Mouse (Mus musculus) ES-E14 (cell line): Measurements from ENCODE around the gene Uqcc2. TPM values are rescaled to one million over a fixed set of nuclear protein-coding genes. Genes with fewer than 3 reads are reported as not detected.

ENCODE experiments used
- DNase-seq: peaks from one replicate; pipeline ENCODE4 v3.0.0-alpha.2; 2013; ENCODE audit warnings: low read depth, low spot score
- H3K27ac ChIP-seq: 2 replicates; pipeline ENCODE4 v1.5.1; 2012; ENCODE audit warnings: low read depth, mild to moderate bottlenecking, low read length, moderate library complexity, mixed read lengths; ENCODE audit not compliant: poor library complexity, insufficient read depth, severe bottlenecking
- H3K36me3 ChIP-seq: 2 replicates; pipeline ENCODE4 v1.6.1; 2012; ENCODE audit warnings: mild to moderate bottlenecking, low read length, moderate library complexity, mixed read lengths; ENCODE audit not compliant: control insufficient read depth, poor library complexity, insufficient read depth, severe bottlenecking
- H3K4me1 ChIP-seq, 2 experiments: fragments of 150-350 bp in 1 of 2; sonication (generic) in 1 of 2; 2 replicates each; pipeline ENCODE4 v1.6.1; 2012; ENCODE audit warnings: low read length in 2 of 2, mild to moderate bottlenecking in 1 of 2, mixed read lengths in 1 of 2; ENCODE audit not compliant: control insufficient read depth in 2 of 2, insufficient read depth in 2 of 2, poor library complexity in 1 of 2
- H3K4me3 ChIP-seq, 2 experiments: fragments of 150-350 bp in 1 of 2; sonication (generic) in 1 of 2; 2 replicates each; pipeline ENCODE4 v1.5.1; 2012; ENCODE audit warnings: low read length in 2 of 2, low read depth in 1 of 2, mild to moderate bottlenecking in 1 of 2, mixed read lengths in 1 of 2; ENCODE audit not compliant: insufficient read depth in 1 of 2, poor library complexity in 1 of 2, severe bottlenecking in 1 of 2
- H3K9ac ChIP-seq: 2 replicates; pipeline ENCODE4 v1.6.1; 2012; ENCODE audit warnings: low read depth, mild to moderate bottlenecking, low read length, mixed read lengths; ENCODE audit not compliant: poor library complexity, insufficient read depth, severe bottlenecking
- H3K9me3 ChIP-seq: fragments of 150-350 bp; sonication (generic); 2 replicates; pipeline ENCODE4 v1.6.1; 2012; ENCODE audit warnings: low read depth, mild to moderate bottlenecking, low read length; ENCODE audit not compliant: control insufficient read depth, insufficient read depth
- CHD2 ChIP-seq: IDR thresholded peaks from 2 replicates; pipeline ENCODE4 v1.6.1; 2014; ENCODE audit warnings: mild to moderate bottlenecking, low read depth, low read length, inconsistent platforms
- HCFC1 ChIP-seq: IDR thresholded peaks from 2 replicates; pipeline ENCODE4 v1.6.1; 2012; ENCODE audit warnings: low read length, inconsistent platforms, borderline replicate concordance; ENCODE audit not compliant: insufficient read depth
- MAFK ChIP-seq: IDR thresholded peaks from 2 replicates; pipeline ENCODE4 v1.6.1; 2014; ENCODE audit warnings: mild to moderate bottlenecking, low read depth, low read length, inconsistent platforms; ENCODE audit not compliant: insufficient read depth
- ZC3H11A ChIP-seq: IDR thresholded peaks from 2 replicates; pipeline ENCODE4 v1.6.1; 2012; ENCODE audit warnings: low read depth, mild to moderate bottlenecking, inconsistent platforms, low read length, borderline replicate concordance
- ZNF384 ChIP-seq: IDR thresholded peaks from 2 replicates; pipeline ENCODE4 v1.6.1; 2012; ENCODE audit warnings: low read depth, low read length, inconsistent platforms
- in situ Hi-C, 2 experiments: fragments of 600-800 bp; cut with MboI; formaldehyde crosslinking; loops; one replicate each; pipeline ENCODE4 v1.15.1; 2025; ENCODE audit warnings: low sequenced_read_pairs in 2 of 2, inconsistent platforms in 1 of 2; ENCODE audit not compliant: unreplicated experiment in 2 of 2
- total RNA-seq: library from RNA; depleted of rRNA; stranded (reverse); fragments of 300-350 nt; gene quantifications from 2 replicates; pipeline ENCODE4 v1.2.3, GENCODE M21; 2012

The Uqcc2 gene
- total RNA-seq, 1 experiment: 199 TPM

DNA sequence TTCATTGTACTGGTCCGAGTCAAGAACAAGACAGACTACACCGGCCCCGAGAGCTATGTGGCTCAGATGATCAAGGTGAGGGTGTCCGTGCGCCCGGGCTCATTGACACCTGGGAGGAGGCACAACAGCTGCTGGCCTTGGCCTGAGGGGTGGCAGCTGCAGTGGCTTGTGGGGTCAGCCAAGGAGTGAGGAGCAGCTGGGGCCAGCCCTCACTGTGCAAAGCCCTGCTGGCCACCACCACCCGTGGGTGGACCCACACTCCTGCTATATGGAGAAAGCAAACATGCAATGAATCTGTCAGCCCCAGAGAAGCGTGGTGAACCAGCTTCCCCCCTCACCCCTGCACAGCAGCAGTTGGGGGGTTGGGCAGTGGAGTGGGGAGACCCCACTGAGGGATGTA lies 13.8 kb downstream of the Uqcc2 start:
- no peak overlapping the region for H3K27ac ChIP-seq
- H3K9me3 ChIP-seq: no peaks in the 10 kb centered on the region
- DNase-seq: no peak
- no peak overlapping the region for H3K9ac ChIP-seq
- H3K4me3 ChIP-seq: no peak overlapping the region
- peaks cover 73% of the 10 kb centered on the region for H3K36me3 ChIP-seq
- in situ Hi-C loops: no loop called here
- H3K4me1 ChIP-seq: peaks cover 0 to 15% of the 10 kb centered on the region in 2 experiments; a peak in 2 of 4 replicates
- TF ChIP-seq ZNF384: no peak
- TF ChIP-seq MAFK: no peak
- TF ChIP-seq ZC3H11A: no peak
- TF ChIP-seq HCFC1: no peak
- no peak for TF ChIP-seq CHD2

DNA sequence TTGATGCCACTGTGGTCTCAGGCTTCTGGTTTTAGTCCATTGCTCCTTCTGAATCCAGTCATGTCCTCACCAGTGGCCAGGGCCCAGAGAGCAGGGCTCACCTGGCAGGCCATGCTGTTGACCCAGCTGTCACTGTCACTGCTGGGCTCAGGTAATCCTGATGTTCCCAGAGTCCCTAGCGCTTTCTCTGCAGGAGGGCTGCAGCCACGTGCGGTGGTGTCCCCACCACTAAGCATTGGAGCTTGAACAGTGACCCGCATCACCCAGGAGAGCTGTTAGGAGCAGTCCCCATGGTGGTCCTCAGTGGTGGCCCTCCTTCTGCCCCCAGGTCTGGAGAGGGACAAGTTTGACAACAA lies 14.2 kb downstream of the Uqcc2 start:
- Histone ChIP-seq H3K36me3 (peaks cover 74% of the 10 kb centered on the region), H3K9ac (no peak overlapping the region), H3K27ac (no peak overlapping the region), H3K4me1 (peaks cover 0 to 17% of the 10 kb centered on the region in 2 experiments; a peak in 2 of 4 replicates), H3K9me3 (no peaks in the 10 kb centered on the region), H3K4me3 (no peak overlapping the region)
- in situ Hi-C loops: no loop called here
- TF ChIP-seq HCFC1: no peak
- no peak for TF ChIP-seq CHD2
- no peak for TF ChIP-seq ZC3H11A
- no peak for TF ChIP-seq ZNF384
- no peak for TF ChIP-seq MAFK
- no peak for DNase-seq

DNA sequence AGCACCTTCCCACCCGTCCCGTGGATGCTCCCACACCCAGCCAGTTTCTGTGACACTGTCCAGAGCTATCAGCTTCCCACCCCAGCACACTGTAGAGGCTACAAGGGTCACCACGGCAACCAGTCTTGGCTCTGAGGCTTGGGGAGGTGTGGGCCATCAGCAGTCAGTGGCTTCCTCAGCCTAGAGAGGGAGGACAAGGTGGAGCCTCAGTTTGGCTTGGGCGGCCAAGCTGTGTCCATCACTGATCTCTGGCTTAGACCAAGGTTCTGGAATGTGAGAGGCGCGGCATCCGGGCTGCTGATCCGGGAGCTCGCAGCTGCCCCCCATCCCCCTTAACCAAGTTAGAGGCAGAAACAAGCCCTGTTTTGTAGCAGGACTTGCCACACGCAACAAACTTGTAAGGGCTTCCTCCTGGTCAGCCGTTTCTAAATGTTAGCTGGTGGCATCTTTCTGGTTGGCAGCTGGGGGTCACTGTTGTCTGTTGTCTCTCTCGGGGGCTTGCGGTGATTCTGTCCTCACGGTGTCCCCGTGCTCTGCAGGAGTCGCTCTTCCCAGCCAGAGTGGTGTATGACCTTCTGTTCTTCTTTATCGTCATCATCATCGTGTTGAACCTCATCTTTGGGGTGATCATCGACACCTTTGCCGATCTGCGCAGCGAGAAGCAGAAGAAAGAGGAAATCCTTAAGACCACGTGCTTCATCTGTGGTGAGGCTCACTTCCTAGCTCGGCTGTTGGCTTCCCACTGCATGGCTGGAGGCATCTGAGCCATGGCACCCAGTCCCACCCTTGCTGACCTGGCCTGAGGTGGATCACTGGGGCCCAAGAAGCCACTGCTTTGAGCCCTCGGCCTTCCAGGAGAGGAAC lies 14.8 kb downstream of the Uqcc2 start:
- H3K36me3 ChIP-seq: peaks cover 76% of the 10 kb centered on the region
- H3K9ac ChIP-seq: no peak overlapping the region
- TF ChIP-seq ZC3H11A (no peak), CHD2 (no peak), HCFC1 (no peak), ZNF384 (no peak), MAFK (no peak)
- H3K27ac ChIP-seq: no peak overlapping the region
- DNase-seq: no peak
- no peak overlapping the region for H3K4me3 ChIP-seq
- no peaks in the 10 kb centered on the region for H3K9me3 ChIP-seq
- in situ Hi-C loops: no loop called here
- H3K4me1 ChIP-seq: peaks cover 0 to 22% of the 10 kb centered on the region in 2 experiments; a peak in 2 of 4 replicates

DNA sequence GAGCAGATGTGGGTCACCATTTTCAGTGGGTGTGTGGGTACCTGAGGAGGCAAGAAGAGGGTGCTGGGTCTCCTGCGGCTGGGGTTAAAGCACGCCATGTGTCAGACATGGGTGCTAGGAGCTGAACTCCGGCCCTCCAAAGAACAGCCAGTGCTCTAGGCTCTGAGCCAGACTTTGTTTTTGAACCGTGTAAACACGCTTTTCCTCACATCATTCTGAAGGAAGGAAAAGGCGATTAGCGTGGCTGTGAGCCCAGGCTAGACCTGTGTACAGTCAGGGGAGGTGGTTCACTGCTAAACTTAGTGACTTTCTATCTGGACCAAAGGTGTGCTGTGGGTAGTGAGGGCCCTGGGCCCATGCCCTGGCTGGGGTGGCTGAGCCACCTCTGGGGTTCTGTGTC lies 23.6 kb downstream of the Uqcc2 start:
- no peak for TF ChIP-seq CHD2
- no peak for TF ChIP-seq ZC3H11A
- TF ChIP-seq HCFC1: no peak
- TF ChIP-seq ZNF384: no peak
- no peak for TF ChIP-seq MAFK
- H3K9ac ChIP-seq: no peak overlapping the region
- H3K36me3 ChIP-seq: peaks cover 58% of the 10 kb centered on the region
- no peak for DNase-seq
- in situ Hi-C loops: no loop called here
- H3K27ac ChIP-seq: no peak overlapping the region
- H3K4me1 ChIP-seq: peaks cover 2 to 18% of the 10 kb centered on the region in 2 experiments; a peak in 2 of 4 replicates
- no peak overlapping the region for H3K4me3 ChIP-seq
- no peaks in the 10 kb centered on the region for H3K9me3 ChIP-seq

GRCm38 (mm10) chr17:27107936-27108335 lies 25.8 kb downstream of the Uqcc2 start:
- Histone ChIP-seq H3K27ac (no peak overlapping the region), H3K4me3 (no peak overlapping the region), H3K9ac (no peak overlapping the region), H3K36me3 (peaks cover 53% of the 10 kb centered on the region), H3K9me3 (no peaks in the 10 kb centered on the region), H3K4me1 (peaks cover 6 to 21% of the 10 kb centered on the region in 2 experiments; a peak in 2 of 4 replicates)
- in situ Hi-C loops: no loop called here
- DNase-seq: no peak
- no peak for TF ChIP-seq ZC3H11A
- TF ChIP-seq CHD2: no peak
- TF ChIP-seq MAFK: no peak
- TF ChIP-seq ZNF384: no peak
- no peak for TF ChIP-seq HCFC1
